Mouse (Mus musculus) heart, postnatal 0 days (tissue): ENCODE measurements around the gene Cstb. TPM values are rescaled to one million over a fixed set of nuclear protein-coding genes. Genes with fewer than 3 reads are reported as not detected.

Source experiments
- ATAC-seq: fragments of 200-750 bp; cut with Nextera tagmentation; 2 replicates; pipeline ENCODE4 v1.8.0; 2017; ENCODE audit warnings: low read depth, moderate number of reproducible peaks, moderate library complexity; ENCODE audit not compliant: insufficient read depth
- DNase-seq: peaks from one replicate; pipeline ENCODE4 v3.0.0-alpha.2; 2016; ENCODE audit warnings: low spot score
- H3K27ac ChIP-seq: fragments of 300-500 bp; sonication (generic); 2 replicates; pipeline ENCODE4 v1.5.1; 2014; ENCODE audit warnings: low read depth, mild to moderate bottlenecking
- H3K27me3 ChIP-seq: fragments of 300-500 bp; sonication (generic); 2 replicates; pipeline ENCODE4 v1.6.1; 2014; ENCODE audit warnings: low read length, mixed read lengths; ENCODE audit not compliant: control insufficient read depth, insufficient read depth
- H3K36me3 ChIP-seq: fragments of 300-500 bp; sonication (generic); replicated peaks from 2 replicates; pipeline ENCODE4 v1.6.1; 2014; ENCODE audit warnings: low read length, mixed read lengths; ENCODE audit not compliant: control insufficient read depth, insufficient read depth
- H3K4me1 ChIP-seq: fragments of 300-500 bp; sonication (generic); 2 replicates; pipeline ENCODE4 v1.6.1; 2014; ENCODE audit warnings: antibody characterized with exemption; ENCODE audit not compliant: control insufficient read depth, insufficient read depth
- H3K4me2 ChIP-seq: fragments of 300-500 bp; sonication (generic); 2 replicates; pipeline ENCODE4 v1.6.1; 2014; ENCODE audit warnings: low read depth, mild to moderate bottlenecking, low read length, moderate library complexity
- H3K4me3 ChIP-seq: fragments of 300-500 bp; sonication (generic); 2 replicates; pipeline ENCODE4 v1.5.1; 2014; ENCODE audit warnings: low read depth, low read length
- H3K9ac ChIP-seq: fragments of 300-500 bp; sonication (generic); replicated peaks from 2 replicates; pipeline ENCODE4 v1.6.1; 2014; ENCODE audit warnings: low read depth, low read length, mixed read lengths
- H3K9me3 ChIP-seq: fragments of 300-500 bp; sonication (generic); replicated peaks from 2 replicates; pipeline ENCODE4 v1.6.1; 2016; ENCODE audit warnings: low read length; ENCODE audit not compliant: control insufficient read depth
- CTCF ChIP-seq: IDR thresholded peaks from 2 replicates; pipeline ENCODE4 v1.5.1; 2016; ENCODE audit warnings: antibody characterized with exemption, control low read depth, low read depth
- EP300 ChIP-seq: IDR thresholded peaks from 2 replicates; pipeline ENCODE4 v1.6.1; 2016; ENCODE audit warnings: antibody characterized with exemption, low read depth
- WGBS: fragments of 180-500 bp; shearing (Covaris S2); extraction: QIAGEN DNeasy Blood & Tissue Kit; methylation state at CpG from one replicate; pipeline ENCODE4 v1.1.7; 2014; 5-methylcytosine and 5-hydroxymethylcytosine counted together
- polyA plus RNA-seq: library from polyadenylated mRNA; unstranded; fragments of >200 nt; fragmentation: Nextera tagmentation; extraction: Ambion mirVana; gene quantifications from 2 replicates; pipeline ENCODE4 v1.2.1, GENCODE M21; 2015
- total RNA-seq: library from RNA; depleted of rRNA; stranded (reverse); fragments of >200 nt; gene quantifications from 2 replicates; pipeline ENCODE4 v1.2.3, GENCODE M21; 2014; ENCODE audit warnings: low replicate concordance

The Cstb gene
- total and polyA plus RNA-seq, 2 experiments from 2014 or later: 99.5 to 153 TPM

GRCm38 (mm10) chr10:78429180-78429579, 3.7 kb downstream of the Cstb start:
- no peaks in the 10 kb centered on the region for H3K9me3 ChIP-seq
- peaks cover 21% of the 10 kb centered on the region for H3K36me3 ChIP-seq
- no peak overlapping the region for H3K9ac ChIP-seq
- no peak for TF ChIP-seq CTCF
- no peak for TF ChIP-seq EP300
- ATAC-seq (no peak), DNase-seq (no peak)
- no peak overlapping the region for H3K27ac ChIP-seq
- H3K27me3 ChIP-seq: no peaks in the 10 kb centered on the region
- WGBS: 83% methylated on average over 5 of the region's 5 CpGs
- H3K4me2 ChIP-seq: no peak overlapping the region
- no peak overlapping the region for H3K4me3 ChIP-seq
- no peaks in the 10 kb centered on the region for H3K4me1 ChIP-seq

GRCm38 (mm10) chr10:78429776-78430175, 4.3 kb downstream of the Cstb start:
- 85% methylated on average over 2 of the region's 2 CpGs for WGBS
- no peak overlapping the region for H3K27ac ChIP-seq
- H3K27me3 ChIP-seq: no peaks in the 10 kb centered on the region
- TF ChIP-seq EP300 (no peak), CTCF (no peak)
- ATAC-seq: no peak
- no peaks in the 10 kb centered on the region for H3K9me3 ChIP-seq
- H3K36me3 ChIP-seq: peaks cover 21% of the 10 kb centered on the region
- no peaks in the 10 kb centered on the region for H3K4me1 ChIP-seq
- no peak overlapping the region for H3K4me2 ChIP-seq
- DNase-seq: no peak
- H3K9ac ChIP-seq: no peak overlapping the region
- H3K4me3 ChIP-seq: no peak overlapping the region

GRCm38 (mm10) chr10:78432853-78433252, 7.4 kb downstream of the Cstb start:
- TF ChIP-seq CTCF: no peak
- TF ChIP-seq EP300: no peak
- no peaks in the 10 kb centered on the region for H3K9me3 ChIP-seq
- ATAC-seq (no peak), DNase-seq (no peak)
- no peak overlapping the region for H3K4me3 ChIP-seq
- H3K4me2 ChIP-seq: no peak overlapping the region
- H3K9ac ChIP-seq: no peak overlapping the region
- H3K27ac ChIP-seq: no peak overlapping the region
- no peaks in the 10 kb centered on the region for H3K4me1 ChIP-seq
- H3K36me3 ChIP-seq: peaks cover 11% of the 10 kb centered on the region
- H3K27me3 ChIP-seq: no peaks in the 10 kb centered on the region
- WGBS: 60% methylated on average over 3 of the region's 3 CpGs

- 8% methylated on average over 5 of the region's 5 CpGs for WGBS
- Histone ChIP-seq H3K4me2 (no peak overlapping the region), H3K9ac (no peak overlapping the region), H3K27me3 (no peaks in the 10 kb centered on the region), H3K27ac (no peak overlapping the region), H3K9me3 (no peaks in the 10 kb centered on the region), H3K4me1 (no peaks in the 10 kb centered on the region), H3K4me3 (no peak overlapping the region), H3K36me3 (peaks cover 2% of the 10 kb centered on the region; the same call in 1 of the 2 replicates)
- TF ChIP-seq CTCF: peak; percentile 91
- no peak for TF ChIP-seq EP300
- no peak for DNase-seq
- no peak for ATAC-seq
These were observed 12.6 kb downstream of the Cstb start for GRCm38 (mm10) chr10:78438094-78438493.

GRCm38 (mm10) chr10:78439550-78439949, 14.1 kb downstream of the Cstb start:
- Histone ChIP-seq H3K4me1 (no peaks in the 10 kb centered on the region), H3K9me3 (no peaks in the 10 kb centered on the region), H3K36me3 (peaks cover 8% of the 10 kb centered on the region; the same call in 1 of the 2 replicates), H3K4me3 (no peak overlapping the region), H3K27me3 (no peaks in the 10 kb centered on the region), H3K9ac (no peak overlapping the region), H3K4me2 (no peak overlapping the region), H3K27ac (no peak overlapping the region)
- WGBS: 61% methylated on average over 5 of the region's 5 CpGs
- TF ChIP-seq CTCF (peak; percentile 45), EP300 (no peak)
- DNase-seq (no peak), ATAC-seq (no peak)

- no peak for ATAC-seq
- H3K4me3 ChIP-seq: no peak overlapping the region
- no peak overlapping the region for H3K9ac ChIP-seq
- H3K4me2 ChIP-seq: no peak overlapping the region
- no peaks in the 10 kb centered on the region for H3K4me1 ChIP-seq
- TF ChIP-seq EP300 (no peak), CTCF (no peak)
- H3K36me3 ChIP-seq: peaks cover 8% of the 10 kb centered on the region
- no peaks in the 10 kb centered on the region for H3K27me3 ChIP-seq
- no peak for DNase-seq
- no peak overlapping the region for H3K27ac ChIP-seq
- H3K9me3 ChIP-seq: no peaks in the 10 kb centered on the region
- WGBS: 78% methylated on average over 7 of the region's 7 CpGs
These were observed 14.5 kb downstream of the Cstb start for GRCm38 (mm10) chr10:78439990-78440389.
